Mouse (Mus musculus) liver, embryonic 16.5 days (tissue): Measurements from ENCODE around the gene Epop. TPM values are rescaled to one million over a fixed set of nuclear protein-coding genes. Genes with fewer than 3 reads are reported as not detected.

ENCODE experiments used
- microRNA-seq: library from miRNA; unstranded; fragments of <30 nt; microRNA quantifications from one replicate; pipeline ENCODE4, GENCODE M21; 2016
- polyA plus RNA-seq: library from polyadenylated mRNA; unstranded; fragments of >200 nt; fragmentation: Nextera tagmentation; extraction: Ambion mirVana; gene quantifications from 2 replicates; pipeline ENCODE4 v1.2.1, GENCODE M21; 2015

The Epop gene
- polyA plus RNA-seq, 1 experiment from 2014 or later, result 0.24 TPM

Small RNAs within 50 kb of the gene (microRNA-seq; reads per million reads assigned to microRNA genes)
- gene Gm24158, result not detected
- not detected for gene Mir6927

Other genes starting within 250 kb of the Epop start
- 4.8 and 5.4 TPM in 2 replicates for gene Arhgap23, start 214.2 kb downstream of the Epop start, polyA plus RNA-seq
- gene 4933428G20Rik, start 129.4 kb downstream of the Epop start, polyA plus RNA-seq, result 0.46 and 0.59 TPM in 2 replicates
- gene Srcin1, start 53.5 kb downstream of the Epop start, polyA plus RNA-seq, result not detected in 2 replicates
- gene Mllt6, start 33.7 kb upstream of the Epop start, polyA plus RNA-seq, result 0.16 and 0.21 TPM in 2 replicates
- gene Cisd3, start 56.1 kb upstream of the Epop start, polyA plus RNA-seq, result 16.5 and 19.8 TPM in 2 replicates
- 1.6 and 2.1 TPM in 2 replicates for gene Pcgf2, start 70.8 kb upstream of the Epop start, polyA plus RNA-seq
- gene Psmb3, start 73.7 kb upstream of the Epop start, polyA plus RNA-seq, result 200 and 219 TPM in 2 replicates
- 0.35 and 0.65 TPM in 2 replicates for gene Pip4k2b, start 115.0 kb upstream of the Epop start, polyA plus RNA-seq
- 5.4 and 6.0 TPM in 2 replicates for gene Cwc25, start 136.9 kb upstream of the Epop start, polyA plus RNA-seq
- gene 1700001P01Rik, start 146.2 kb upstream of the Epop start, polyA plus RNA-seq, result not detected in 2 replicates
- 232 and 261 TPM in 2 replicates for gene Rpl23, start 152.7 kb upstream of the Epop start, polyA plus RNA-seq
- gene Lasp1, start 169.3 kb upstream of the Epop start, polyA plus RNA-seq, result 32.3 and 38.3 TPM in 2 replicates
- gene B230217C12Rik, start 211.1 kb upstream of the Epop start, polyA plus RNA-seq, result 0.19 and 0.36 TPM in 2 replicates